ENCODE assay signal across 8 mouse cellular contexts in genomic region chr6:47672741-47673140, GRCm38 (mm10).
DNase-seq lines count a peak whose midpoint lies in the region; ATAC-seq and TF ChIP-seq lines count a peak whose summit lies in the region.
"Not testable (repeated sequence)": the region's sequence is repeated elsewhere in the genome, so short reads cannot be mapped to it uniquely, and the experiment has no call there.

No protein-coding gene starts in this region.

- WGBS in hindbrain, embryonic 12.5 days: 7% methylated on average over 9 of the region's 33 CpGs
- WGBS in liver, embryonic 12.5 days (ENCODE audit: insufficient replicate concordance): 16% methylated on average over 13 of the region's 33 CpGs
- 20% methylated on average over 3 of the region's 33 CpGs for WGBS in neural tube, embryonic 15.5 days

- not testable (repeated sequence) for H3K27ac ChIP-seq in hindbrain, embryonic 12.5 days; liver, embryonic 12.5 days; neural tube, embryonic 15.5 days (replicated peaks); testis, adult 2 months (ENCODE audit: control insufficient read depth, insufficient read depth, low read depth, low read length)

- TF ChIP-seq POLR2A in testis, adult 2 months (IDR thresholded peaks at IDR 0.05; ENCODE audit: control insufficient read depth, low read depth, low read length): not testable (repeated sequence)

- peak; percentile 24 to 36 for DNase-seq in CD8-positive naive resting alpha-beta T cell, adult 2 months (ENCODE audit: low read depth in 2 of 2, low spot score in 2 of 2)
- peak; percentile 71 to 72 for DNase-seq in cerebellum, postnatal 10 days
- peak; percentile 42 for DNase-seq in gastrocnemius, postnatal 10 days
- DNase-seq in layer of hippocampus, adult 18-20 months (ENCODE audit: low spot score in 2 of 2): peak; percentile 36 to 38

- not testable (repeated sequence) for H3K9me3 ChIP-seq in hindbrain, embryonic 12.5 days (replicated peaks); liver, embryonic 12.5 days (replicated peaks); neural tube, embryonic 15.5 days (replicated peaks)

- H3K9ac ChIP-seq in hindbrain, embryonic 12.5 days; liver, embryonic 12.5 days; neural tube, embryonic 15.5 days (replicated peaks): not testable (repeated sequence)

- H3K36me3 ChIP-seq in hindbrain, embryonic 12.5 days; liver, embryonic 12.5 days; neural tube, embryonic 15.5 days; testis, adult 2 months (ENCODE audit: control insufficient read depth, insufficient read depth, low read length): not testable (repeated sequence)

- peak overlapping the region; percentile 35 for H3K4me3 ChIP-seq in hindbrain, embryonic 12.5 days
- peak overlapping the region; percentile 43 for H3K4me3 ChIP-seq in liver, embryonic 12.5 days
- peak overlapping the region; percentile 36 for H3K4me3 ChIP-seq in neural tube, embryonic 15.5 days (replicated peaks)
- H3K4me3 ChIP-seq in testis, adult 2 months (ENCODE audit: control insufficient read depth, low read depth, low read length): peak overlapping the region; percentile 45

- peak overlapping the region; percentile 49 for H3K4me2 ChIP-seq in hindbrain, embryonic 12.5 days (replicated peaks)
- peak overlapping the region; percentile 60 for H3K4me2 ChIP-seq in liver, embryonic 12.5 days
- peak overlapping the region; percentile 51 for H3K4me2 ChIP-seq in neural tube, embryonic 15.5 days

- not testable (repeated sequence) for TF ChIP-seq CTCF in testis, adult 2 months (IDR thresholded peaks at IDR 0.05; ENCODE audit: control insufficient read depth, insufficient read depth, insufficient replicate concordance, low read depth, low read length)

- ATAC-seq in hindbrain, embryonic 12.5 days (ENCODE audit: low FRiP score); liver, embryonic 12.5 days; neural tube, embryonic 15.5 days (ENCODE audit: low FRiP score): not testable (repeated sequence)

- H3K27me3 ChIP-seq in hindbrain, embryonic 12.5 days; liver, embryonic 12.5 days (replicated peaks); neural tube, embryonic 15.5 days (replicated peaks); testis, adult 2 months (ENCODE audit: control insufficient read depth, insufficient read depth, low read length): not testable (repeated sequence)

- H3K4me1 ChIP-seq in hindbrain, embryonic 12.5 days; liver, embryonic 12.5 days; neural tube, embryonic 15.5 days; testis, adult 2 months (ENCODE audit: control insufficient read depth, insufficient read depth, low read length): not testable (repeated sequence)
